Mouse (Mus musculus) gonadal fat pad, adult 2 months (tissue): ENCODE data around the gene Poc1b. TPM values are rescaled to one million over a fixed set of nuclear protein-coding genes. Genes with fewer than 3 reads are reported as not detected.
"Not testable (repeated sequence)": the region's sequence is repeated elsewhere in the genome, so short reads cannot be mapped to it uniquely, and the experiment has no call there.

Experiments used
- DNase-seq: peaks from one replicate; pipeline ENCODE4 v3.0.0-alpha.2; 2012; ENCODE audit warnings: low read depth
- polyA plus RNA-seq: library from polyadenylated mRNA; depleted of rRNA; stranded (reverse); fragments of >200 nt; gene quantifications from 2 replicates; pipeline ENCODE4 v1.2.3, GENCODE M21; 2012

Poc1b gene
- polyA plus RNA-seq, 1 experiment: 5.3 TPM

- no peak for DNase-seq
Observed at GRCm38 (mm10) chr10:99194451-99195055, 87.7 kb downstream of the Poc1b start.

DNA sequence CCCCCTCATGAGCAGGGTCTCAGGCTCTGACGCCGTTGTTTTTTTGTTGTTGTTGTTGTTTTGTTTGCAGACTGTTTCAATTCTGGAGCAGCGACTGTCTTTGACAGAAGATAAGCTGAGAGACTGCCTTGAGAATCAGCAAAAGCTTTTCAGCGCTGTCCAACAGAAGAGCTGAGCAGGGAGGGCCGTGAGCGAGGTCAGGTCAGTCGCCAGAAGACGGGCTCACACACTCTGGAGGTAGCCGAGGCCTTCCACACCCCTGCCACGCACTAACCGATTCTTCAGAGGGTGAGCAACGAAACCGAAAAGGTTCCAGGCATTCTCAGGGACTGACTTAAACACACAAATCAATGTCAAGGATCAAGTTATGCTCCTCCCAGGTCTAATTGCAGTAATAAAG, 89.7 kb downstream of the Poc1b start:
- no peak for DNase-seq

- no peak for DNase-seq
Observed at GRCm38 (mm10) chr10:99197125-99197524, 90.3 kb downstream of the Poc1b start.

DNA sequence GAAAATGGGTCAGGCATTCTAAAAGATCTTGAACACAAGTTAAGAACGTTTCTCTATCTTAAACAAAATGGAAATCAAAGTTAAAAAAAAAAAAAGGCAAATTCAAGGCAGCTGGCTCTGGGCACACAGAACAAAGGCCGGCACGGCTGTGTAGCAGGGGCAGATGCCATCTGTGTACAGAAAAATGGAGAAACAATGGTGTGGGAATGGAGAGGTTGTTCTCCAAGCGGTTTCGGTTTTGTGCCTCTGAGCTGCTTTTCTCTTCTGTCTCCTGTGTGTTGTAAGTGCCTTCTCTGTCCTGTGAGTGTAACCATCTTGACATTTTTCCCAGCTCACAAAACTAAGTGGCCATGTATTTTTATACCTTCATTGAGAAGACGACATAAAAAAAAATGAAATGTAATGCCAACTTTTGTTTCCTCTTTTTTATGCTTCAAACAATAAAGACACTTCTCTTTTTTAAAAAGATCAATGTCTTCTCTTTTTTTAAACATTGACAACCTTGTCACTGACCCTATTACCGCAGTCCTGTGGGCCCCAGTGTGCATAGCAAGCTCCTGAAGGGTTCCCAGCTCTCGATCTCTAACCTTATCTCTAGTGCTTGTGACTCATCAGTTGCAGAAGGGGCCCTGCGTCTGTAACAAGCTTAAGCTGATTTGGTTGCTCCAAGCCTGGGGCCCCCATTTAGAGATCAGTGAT, 90.9 kb downstream of the Poc1b start:
- DNase-seq: no peak

DNA sequence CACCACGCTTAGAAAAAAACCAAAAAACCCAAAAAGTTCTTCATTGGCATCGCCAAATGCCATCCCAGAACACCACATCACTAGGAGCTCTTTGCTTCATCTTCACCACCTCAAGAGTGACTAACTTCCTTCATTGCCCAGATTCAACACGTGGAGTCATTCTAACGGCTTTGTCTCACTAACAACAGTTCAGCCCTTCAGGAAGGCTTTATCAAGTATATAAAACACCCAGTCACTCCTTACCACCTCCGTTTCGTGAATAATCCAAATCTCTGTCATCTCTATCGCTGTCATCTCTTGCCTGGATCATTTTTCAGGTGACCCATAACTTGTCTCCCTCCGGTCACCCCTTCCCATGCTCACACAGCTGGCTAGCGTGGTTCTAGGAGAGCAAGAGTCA, 92.1 kb downstream of the Poc1b start:
- DNase-seq: no peak

DNA sequence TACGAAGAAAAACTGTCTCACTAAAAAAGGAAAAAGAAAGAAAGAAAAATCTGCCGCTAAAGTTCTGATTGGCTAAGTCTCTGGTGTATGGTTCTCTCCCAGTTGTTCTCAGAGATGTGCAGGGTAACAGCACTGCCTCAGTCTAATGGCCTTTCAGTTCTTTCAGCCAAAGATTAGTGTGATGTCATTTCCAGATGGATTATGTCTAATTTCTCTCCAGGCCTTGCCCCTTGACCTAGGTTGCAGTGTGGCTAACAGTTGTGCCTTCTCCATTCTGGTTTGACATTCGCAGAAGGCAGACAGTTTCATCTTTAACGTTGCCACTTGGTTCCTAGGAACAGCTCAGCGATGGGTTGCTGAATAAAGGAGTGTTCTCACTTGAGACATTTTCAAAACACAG, 94.1 kb downstream of the Poc1b start:
- DNase-seq: no peak

- DNase-seq: no peak
Observed at GRCm38 (mm10) chr10:99201786-99202185, 95.0 kb downstream of the Poc1b start.

DNA sequence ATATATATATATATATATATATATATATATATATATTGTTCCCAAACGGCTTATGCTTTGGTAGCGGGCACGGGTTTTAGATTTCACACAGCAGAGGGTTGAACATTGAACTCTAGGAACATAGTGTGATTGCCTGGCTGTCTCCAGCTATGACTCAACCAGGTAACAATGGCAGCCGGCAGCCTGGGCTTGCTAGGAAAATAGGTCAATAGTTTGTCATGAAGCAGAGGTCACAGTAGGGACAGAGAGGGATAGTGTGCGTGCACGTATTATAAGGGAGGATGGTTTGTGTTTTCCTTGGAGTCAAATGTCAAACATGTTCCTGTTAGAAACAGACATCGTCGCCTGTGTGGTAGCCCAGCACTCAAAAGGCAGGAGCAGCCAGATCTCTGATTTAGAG, 95.5 kb downstream of the Poc1b start:
- DNase-seq: no peak

- no peak for DNase-seq
Observed at GRCm38 (mm10) chr10:99203163-99203562, 96.3 kb downstream of the Poc1b start.

- no peak for DNase-seq
Observed at GRCm38 (mm10) chr10:99203577-99204487, 97.0 kb downstream of the Poc1b start.

GRCm38 (mm10) chr10:99204553-99204952, 97.7 kb downstream of the Poc1b start:
- DNase-seq: no peak

DNA sequence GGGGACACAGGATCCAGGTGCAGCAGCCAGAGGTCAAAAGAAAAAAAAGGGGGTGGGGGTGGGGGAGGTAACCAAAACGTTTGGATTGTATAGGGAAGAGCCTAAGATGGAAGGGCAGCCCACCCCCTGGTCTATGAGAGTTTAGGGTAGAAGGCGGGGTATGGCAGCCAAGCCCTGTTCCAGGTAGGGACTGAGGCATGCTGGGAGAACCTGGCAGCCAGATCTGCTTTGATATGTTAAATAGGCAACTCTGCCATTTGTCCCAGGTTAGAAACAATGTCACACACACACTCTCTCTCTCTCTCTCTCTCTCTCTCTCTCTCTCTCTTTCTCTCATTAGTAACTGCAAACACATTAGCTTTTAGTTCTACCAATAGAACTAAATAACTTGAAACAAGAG, 100.3 kb downstream of the Poc1b start:
- DNase-seq: no peak

DNA sequence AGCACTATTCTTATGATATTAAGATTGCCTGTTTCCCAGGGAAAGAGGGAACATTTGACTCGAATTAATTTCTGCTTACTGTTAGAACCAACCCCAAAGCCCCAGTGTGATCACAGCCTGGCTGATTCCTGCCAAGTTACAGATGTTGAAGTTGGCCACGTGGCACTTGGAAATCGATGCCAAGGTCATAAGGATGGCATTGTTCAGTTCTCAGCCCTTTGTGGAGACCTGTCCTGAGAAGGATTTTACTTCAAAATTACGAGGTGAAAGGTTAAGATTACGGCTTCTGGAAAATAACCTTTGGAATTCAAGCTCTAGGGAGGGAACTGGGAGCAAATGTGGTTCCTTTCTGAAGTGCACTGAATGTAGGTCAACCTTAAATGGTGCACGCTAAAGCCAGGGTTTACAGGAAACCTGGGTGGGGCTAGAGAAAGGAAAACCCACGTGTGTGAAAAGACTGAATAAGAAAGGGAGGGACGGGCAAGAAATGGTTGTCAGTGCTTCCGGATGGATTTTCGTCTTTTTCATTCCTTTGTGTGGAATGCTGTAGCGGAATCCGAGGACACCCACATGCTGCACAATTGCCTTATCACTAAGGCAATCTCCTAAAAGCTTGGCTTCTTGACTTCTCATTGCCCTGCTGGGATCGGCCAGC, 102.4 kb downstream of the Poc1b start:
- no peak for DNase-seq

DNA sequence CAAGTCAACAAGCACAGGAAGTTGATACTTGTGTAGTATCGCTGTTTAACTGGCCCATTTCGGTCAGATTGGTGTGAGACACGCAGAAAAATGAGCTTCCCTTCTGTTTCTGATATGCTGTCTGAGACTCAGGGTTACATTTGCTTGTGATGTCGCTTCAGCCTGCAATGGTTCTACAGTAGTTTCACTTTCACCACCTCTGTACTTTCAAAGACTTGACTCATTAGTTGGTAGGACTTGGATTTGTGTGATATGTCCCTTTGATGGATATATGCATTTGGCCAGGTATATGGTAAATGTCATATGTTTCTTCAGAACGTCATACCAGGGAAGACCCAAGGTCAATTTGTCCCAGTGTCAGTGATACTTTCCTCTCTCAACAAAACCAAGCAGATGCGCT, 104.2 kb downstream of the Poc1b start:
- no peak for DNase-seq

- no peak for DNase-seq
Observed at GRCm38 (mm10) chr10:99211503-99212265, 104.8 kb downstream of the Poc1b start.

GRCm38 (mm10) chr10:99214421-99215299, 107.8 kb downstream of the Poc1b start:
- DNase-seq: no peak

DNA sequence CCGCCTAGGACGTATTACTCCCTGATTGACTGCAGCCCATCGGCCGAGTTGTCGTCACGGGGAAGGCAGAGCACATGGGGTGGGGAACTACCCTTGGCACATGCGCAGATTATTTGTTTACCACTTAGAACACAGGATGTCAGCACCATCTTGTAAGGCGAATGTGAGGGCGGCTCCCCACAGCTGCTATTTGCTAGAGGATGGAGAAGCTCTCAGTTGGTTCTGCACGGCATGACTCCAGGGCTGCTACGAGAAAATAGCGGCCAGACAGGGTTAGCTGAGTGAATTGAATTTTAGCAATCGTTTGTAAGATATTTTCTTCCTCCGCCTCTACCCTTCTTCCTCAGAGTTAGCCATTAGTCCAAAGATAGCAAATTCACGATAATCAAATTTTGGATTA, 109.7 kb downstream of the Poc1b start:
- DNase-seq: not testable (repeated sequence)

GRCm38 (mm10) chr10:99221540-99221939, 114.7 kb downstream of the Poc1b start:
- DNase-seq: no peak

- DNase-seq: no peak
Observed at GRCm38 (mm10) chr10:99222726-99223125, 115.9 kb downstream of the Poc1b start.

GRCm38 (mm10) chr10:99224218-99224617, 117.4 kb downstream of the Poc1b start:
- no peak for DNase-seq
